Mouse (Mus musculus) heart, adult 9 months (tissue): Measurements from ENCODE around the gene Mtus2.

Experiments used
- DNase-seq, 2 experiments: peaks; one replicate each; pipeline ENCODE4 v3.0.0; 2022; ENCODE audit warnings: low spot score in 2 of 2

Mtus2 gene

DNA sequence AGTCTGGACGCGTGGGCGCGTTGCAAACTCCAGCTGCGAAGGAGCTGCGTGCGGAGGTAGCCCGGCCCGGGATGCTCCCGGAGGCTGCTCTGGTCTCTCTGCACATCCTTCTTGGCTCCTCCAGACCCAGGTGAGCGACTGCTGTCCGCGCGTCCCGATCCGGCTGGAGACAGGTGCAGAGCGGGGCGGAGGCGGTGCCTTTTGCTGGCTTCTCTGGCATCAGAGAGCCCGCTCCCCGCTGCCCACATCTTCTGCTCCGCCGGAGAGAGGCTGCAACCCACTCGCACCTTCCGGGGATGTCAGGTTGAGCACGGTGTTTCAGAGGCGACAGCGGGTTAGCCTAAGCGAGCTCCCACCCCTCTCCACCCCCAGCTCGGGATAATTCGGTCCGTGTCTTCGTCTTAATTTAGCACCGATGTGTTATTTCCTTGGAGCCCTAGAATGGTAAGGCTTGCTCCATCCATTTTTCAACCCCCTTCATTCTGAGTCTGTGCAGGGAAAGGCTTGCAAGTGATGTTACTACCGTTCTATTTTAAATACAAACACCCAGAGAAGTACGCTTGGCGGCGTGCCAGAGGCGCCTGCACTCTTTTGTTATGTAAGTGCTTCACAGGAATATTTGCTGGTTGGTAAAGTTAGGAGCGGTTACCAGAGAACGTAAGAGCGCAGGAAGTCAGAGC lies 612 bp downstream of the Mtus2 start:
- peak; percentile 28 to 54 for DNase-seq

DNA sequence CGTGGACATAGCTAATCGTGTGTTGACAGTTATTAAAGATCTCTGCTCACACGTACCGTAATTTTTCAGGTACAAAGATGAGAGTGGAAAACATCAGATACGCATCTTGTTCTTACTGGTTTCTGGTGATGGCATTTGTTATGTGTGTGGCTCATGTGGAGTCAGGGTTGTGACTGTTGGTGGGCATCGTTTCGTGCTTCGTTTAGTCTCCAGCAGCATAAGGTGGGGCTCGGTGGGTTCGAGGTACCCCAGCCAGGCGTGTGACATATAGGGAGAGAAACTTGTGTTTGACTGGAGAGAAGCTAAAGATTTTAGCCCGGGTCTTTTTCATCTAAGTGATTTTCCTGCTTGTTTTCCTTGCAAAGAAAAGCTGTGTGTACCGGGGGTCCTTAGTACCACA lies 1.4 kb downstream of the Mtus2 start:
- no peak for DNase-seq

DNA sequence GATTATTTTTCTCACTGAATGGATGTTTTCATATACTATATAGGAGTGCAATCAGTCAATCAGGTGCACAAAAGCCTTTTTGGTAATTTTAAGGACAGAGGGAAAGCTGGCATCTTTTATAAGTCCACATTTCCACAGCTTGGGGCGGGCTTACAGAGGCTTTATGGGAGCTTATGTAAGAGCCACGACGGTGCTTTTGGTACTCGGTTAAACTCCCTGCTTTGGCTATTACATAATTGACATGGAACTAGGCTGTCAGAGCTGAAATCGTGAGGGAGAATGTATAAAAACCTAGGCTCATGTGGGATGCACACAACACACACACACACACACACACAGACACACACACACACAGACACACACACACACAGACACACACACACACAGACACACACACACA lies 2.0 kb downstream of the Mtus2 start:
- no peak for DNase-seq

DNA sequence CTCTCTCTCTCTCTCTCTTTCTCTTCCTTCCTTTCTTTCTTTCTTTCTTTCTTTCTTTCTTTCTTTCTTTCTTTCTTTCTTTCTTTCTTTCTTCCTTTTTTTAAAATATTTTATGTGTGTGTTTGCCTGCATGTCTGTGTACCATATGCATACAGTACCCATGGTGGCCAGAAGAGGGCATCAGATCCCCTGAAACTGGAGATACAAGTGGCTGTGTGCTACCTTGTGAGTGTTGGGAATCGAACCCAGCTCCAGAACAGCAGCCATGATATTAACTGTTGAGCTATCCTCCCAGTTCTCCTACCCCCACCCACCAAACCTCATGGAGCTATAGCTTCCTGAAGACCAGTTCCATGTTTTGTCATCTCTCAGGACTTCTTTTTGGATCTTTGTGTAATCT lies 3.7 kb downstream of the Mtus2 start:
- DNase-seq: no peak

- DNase-seq: no peak
Measured at GRCm38 (mm10) chr5:147963820-147964580, 6.9 kb downstream of the Mtus2 start.

- no peak for DNase-seq
Measured at GRCm38 (mm10) chr5:147964776-147965175, 7.7 kb downstream of the Mtus2 start.

DNA sequence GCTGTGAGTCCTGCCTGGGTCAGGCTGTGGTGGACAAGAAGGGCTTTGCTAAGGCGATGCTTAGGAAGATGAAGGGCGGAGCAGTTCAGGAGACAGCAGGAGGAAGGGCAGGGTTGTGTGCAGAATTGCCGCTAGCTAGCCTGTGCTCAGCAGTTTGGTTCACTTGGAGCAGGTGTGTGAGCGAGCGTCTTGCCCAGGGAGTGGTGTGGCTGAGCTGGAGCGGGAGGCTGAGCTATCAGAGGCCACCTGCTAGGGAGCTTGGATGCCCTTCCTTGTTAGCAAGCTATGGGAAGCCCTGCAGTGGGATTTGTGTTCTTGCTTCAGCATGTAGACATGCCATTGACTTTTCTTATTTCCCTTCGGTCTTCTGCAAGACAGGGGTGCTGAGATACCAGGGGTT lies 9.5 kb downstream of the Mtus2 start:
- DNase-seq: no peak

GRCm38 (mm10) chr5:147969566-147969965 lies 12.4 kb downstream of the Mtus2 start:
- no peak for DNase-seq

DNA sequence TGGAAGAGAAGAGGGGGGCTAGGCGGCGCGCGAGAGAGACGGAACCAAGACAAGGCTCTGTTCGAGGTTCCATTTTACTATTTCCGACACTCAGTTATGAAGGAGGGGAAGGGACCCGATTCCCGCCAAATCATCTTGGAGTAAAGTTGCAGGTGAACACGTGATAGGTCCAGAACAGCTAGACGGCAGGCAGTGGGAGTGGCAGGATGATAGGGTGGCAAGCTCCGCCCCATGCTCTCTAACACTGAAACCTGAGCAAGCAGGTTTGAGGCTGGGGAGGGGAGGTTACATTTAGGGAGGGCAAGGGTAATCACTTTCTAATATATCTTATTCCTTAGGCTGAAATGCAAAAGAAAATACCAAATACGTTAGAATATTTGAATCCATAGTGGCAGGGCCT lies 18.9 kb downstream of the Mtus2 start:
- DNase-seq: no peak

GRCm38 (mm10) chr5:147980606-147981005 lies 23.5 kb downstream of the Mtus2 start:
- no peak for DNase-seq

DNA sequence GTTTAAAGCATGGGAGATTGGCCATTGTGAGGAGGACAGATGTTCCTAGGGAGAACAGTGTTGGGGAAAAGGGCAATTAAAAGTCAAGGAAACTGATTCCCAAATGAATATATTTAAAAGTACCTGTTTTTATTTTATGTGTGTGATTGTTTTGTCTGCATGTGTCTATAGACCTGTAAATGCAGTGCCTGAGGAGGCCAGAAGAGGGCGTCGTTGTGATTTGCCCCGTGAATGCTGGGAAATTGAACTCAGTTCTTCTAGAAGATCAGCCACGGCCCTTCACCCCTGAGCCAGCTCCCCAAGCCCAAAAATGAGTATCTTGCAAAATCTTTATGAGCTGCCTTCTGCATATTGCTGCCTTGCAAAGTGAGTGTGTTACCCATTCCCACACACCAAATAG lies 33.2 kb downstream of the Mtus2 start:
- no peak for DNase-seq

DNA sequence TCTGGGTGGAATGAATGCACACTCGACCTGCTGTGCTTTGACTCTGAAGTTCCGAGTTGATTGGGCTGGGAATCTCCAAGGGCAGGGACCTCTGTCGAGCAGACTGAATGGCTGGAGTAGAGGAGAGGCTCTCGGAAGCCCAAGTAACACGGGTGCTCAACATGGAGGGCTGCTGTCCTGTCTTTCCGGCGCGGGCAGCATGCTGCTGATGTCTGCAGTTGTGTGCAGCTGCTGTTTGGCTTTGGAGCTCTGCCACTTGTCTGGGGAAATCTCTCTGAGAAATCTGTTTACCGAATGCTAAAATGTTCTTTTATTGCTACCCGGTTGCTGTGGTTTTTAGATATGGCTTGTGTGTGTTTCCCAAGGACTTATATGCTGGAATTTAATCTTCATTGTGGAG lies 33.7 kb downstream of the Mtus2 start:
- no peak for DNase-seq

DNA sequence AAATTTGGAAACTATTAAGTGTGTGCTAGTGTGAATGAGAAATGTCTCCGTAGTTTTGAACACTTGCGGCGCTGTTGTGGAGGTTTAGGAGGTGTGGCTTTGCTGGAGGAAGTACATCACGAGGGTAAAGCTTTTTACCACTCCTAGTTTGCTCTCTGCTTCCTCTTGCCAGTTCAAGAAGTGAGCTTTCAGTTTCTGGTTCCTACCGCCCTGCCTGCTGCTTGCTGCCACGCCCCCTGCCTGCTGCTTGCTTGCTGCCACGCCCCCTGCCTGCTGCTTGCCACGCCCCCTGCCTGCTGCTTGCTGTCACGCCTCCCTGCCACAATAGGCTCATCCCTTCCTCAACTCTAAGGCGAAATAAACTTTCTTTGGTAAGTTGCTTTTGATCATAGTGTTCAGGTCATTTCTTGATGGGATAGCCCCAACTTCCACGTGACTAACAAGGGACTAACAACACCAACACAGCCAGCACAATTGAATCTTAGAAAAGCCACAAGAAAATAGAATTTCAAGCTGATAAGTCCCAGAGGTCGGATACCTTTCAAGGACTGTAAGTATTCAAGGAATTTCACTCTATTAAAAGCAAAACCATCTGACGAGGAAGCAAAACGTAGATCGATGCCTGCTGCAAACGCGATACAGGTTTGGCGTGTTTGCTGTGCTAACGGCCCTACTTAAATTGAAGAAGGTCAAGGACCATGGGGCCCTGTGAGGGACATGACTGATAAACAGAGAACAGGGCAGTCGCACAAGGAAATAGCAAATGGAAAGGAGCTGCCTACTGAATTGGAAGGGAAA lies 35.7 kb downstream of the Mtus2 start:
- peak; percentile 62 to 69 for DNase-seq

GRCm38 (mm10) chr5:148005263-148005662 lies 48.1 kb downstream of the Mtus2 start:
- DNase-seq: no peak

DNA sequence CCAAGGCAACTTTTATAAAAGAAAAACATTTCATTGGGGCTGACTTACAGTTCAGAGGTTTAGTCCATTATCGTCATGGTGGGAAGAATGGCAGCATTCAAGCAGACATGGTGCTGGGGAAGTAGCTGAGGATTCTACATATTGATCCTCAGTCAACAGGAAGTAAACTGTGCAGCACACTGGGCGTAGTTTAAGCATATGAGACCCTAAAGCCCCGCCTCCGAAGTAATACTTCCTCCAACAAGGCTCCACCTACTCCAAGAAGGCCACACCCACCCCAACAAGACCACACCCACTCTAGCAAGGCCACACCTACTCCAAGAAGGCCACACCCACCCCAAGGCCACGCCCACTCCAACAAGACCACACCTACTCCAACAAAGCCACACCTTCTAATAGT lies 55.0 kb downstream of the Mtus2 start:
- no peak for DNase-seq

DNA sequence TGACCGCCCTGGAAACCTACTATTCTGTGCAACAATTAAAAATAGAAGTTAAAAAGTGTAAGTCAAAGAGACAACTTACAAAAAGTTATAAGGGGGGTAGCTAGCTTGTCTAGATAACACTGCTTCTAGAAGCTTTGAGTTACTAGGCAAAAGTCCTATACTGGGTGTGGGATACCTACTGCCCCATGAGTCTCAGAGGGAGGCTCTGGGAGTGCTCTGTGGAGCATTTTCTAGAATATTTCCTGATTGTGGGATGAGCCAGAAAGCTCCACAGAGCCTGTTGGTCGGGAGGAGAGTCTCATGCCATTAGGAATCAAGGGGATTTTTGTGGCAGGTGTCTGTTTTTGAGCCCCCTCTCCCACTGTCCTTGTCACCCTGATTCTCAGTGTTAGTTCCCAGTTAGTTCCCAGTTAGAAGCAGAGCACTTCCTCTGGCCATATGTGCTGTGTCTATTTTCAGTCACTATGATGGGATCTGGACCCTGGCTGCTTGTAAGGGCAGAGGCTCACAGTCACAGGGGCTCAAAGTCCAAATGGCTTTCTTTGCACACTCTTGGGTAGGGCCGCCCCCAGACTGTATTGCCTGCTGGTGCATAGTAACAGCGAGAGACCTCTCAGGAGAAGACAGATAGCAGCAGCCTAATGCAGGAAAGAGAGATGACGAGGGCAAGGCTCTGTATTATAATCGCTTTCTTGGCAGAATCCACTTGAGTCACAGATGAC lies 57.2 kb downstream of the Mtus2 start:
- DNase-seq: no peak

GRCm38 (mm10) chr5:148015383-148015782 lies 58.3 kb downstream of the Mtus2 start:
- DNase-seq: no peak

GRCm38 (mm10) chr5:148017371-148017770 lies 60.3 kb downstream of the Mtus2 start:
- no peak for DNase-seq

- DNase-seq: no peak
Measured at GRCm38 (mm10) chr5:148022784-148023183, 65.7 kb downstream of the Mtus2 start.

DNA sequence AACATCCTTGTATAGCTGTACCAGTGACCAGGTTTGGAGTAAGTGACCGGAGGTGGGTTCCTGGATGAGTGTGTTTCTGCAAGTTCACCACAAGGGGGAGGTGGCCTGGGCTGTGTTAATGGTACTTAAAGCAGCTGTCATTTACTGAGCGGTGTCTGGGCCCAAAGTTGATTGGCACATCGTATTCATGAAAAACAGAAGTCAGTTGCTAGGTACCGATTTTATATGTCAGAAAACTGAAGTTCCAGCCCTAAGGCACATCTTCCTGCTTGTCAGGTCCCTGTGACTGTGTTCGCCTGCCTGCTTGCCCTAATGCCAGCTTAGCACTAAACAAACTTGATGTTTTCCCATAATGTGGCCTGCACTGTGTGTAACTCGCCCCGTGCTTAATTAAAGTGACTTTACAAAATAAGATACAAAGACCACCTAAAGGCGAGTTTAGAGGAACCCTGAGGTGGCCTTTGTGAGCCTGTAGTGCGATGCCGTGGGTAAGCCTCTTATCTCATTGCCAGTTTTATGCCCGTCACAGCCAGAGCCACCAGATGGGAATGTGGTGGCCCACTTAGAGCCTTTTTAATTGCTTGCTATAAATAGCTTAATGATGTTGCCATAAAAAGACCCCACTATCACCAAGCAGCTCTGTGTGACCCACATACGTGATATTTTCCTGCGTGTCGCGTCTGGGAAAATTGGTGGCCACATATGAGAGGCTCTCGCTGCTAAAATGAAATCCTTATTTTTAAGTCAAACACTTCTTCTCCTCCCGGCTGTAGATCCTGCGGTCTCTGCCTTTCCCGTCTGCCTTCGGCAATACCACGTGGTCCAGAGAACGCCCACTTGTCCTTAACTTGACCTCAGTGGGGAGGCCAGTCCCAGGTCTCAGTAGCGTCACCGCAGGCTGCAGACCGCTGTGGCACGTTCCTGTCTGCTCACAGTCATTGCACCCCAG lies 69.6 kb downstream of the Mtus2 start:
- peak; percentile 27 to 45 for DNase-seq

DNA sequence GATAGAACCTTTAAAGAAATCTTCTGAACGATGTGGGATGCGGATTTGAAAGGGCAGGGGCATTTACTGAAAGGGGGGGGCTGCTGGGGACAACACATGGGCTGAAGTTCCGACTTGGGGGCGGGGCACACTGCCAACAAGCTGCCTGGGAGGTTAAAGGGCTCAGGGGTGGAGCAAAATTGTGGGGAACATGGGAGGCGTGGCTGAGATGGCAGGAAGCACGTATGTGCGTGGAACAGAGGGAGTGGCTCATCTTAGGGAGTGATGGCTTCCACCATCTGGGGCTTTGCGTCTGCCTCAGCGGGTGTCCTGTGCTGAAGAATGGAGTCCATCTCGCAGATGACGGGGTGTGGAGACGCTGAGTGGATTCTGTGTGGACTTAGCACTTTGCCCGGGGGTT lies 70.9 kb downstream of the Mtus2 start:
- no peak for DNase-seq
